Mouse (Mus musculus) ES-Bruce4 (cell line): ENCODE measurements around the gene Zfp710.

Experiments used
- EP300 ChIP-seq: IDR thresholded peaks from 2 replicates; pipeline ENCODE4 v1.6.1; 2011; ENCODE audit warnings: low read depth, low read length; ENCODE audit not compliant: insufficient read depth
- POLR2A ChIP-seq: IDR thresholded peaks from one replicate; pipeline ENCODE4 v1.8.1; 2011; ENCODE audit warnings: low read length; ENCODE audit not compliant: insufficient read depth

DNA sequence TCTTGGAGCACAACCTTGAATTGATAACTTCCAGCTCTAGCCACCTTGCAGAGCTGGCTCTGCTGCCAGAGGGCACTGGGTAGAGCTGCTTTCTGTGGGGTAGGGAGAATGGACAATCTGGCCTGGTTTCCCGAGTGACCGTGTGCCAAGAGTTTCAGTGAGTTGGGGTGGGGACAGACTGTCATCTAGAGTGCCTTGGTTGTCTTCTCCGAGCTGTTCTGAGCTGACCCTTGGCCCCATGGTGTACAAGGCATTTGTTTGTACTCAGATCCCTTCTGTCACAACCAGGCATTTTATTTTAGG is 3.8 kb downstream of the Zfp710 start:
- TF ChIP-seq POLR2A: no peak
- TF ChIP-seq EP300: no peak
